Comparison of ENCODE assay signal across 8 mouse cellular contexts in genomic region chr4:45878929-45879328, GRCm38 (mm10). TPM values are rescaled to one million over a fixed set of nuclear protein-coding genes. Genes with fewer than 3 reads are reported as not detected.
DNase-seq lines count a peak whose midpoint lies in the region; ATAC-seq lines count a peak whose summit lies in the region.

No protein-coding gene starts in this region.

- peak; percentile 46; the same call in 1 of the 2 replicates for ATAC-seq in common myeloid progenitor, adult 5-6 weeks (replicated peaks; ENCODE audit: low read depth, poor library complexity, severe bottlenecking)
- no peak for ATAC-seq in megakaryocyte, adult 5-6 weeks (ENCODE audit: poor library complexity, severe bottlenecking)

- DNase-seq in heart, adult 18-20 months = peak; percentile 17 to 60
- DNase-seq in heart, postnatal 25 days (ENCODE audit: low spot score) = no peak
- peak; percentile 13 for DNase-seq in urinary bladder, postnatal 25 days (ENCODE audit: low spot score)
- no peak for DNase-seq in urinary bladder, adult 2 months (ENCODE audit: low spot score)
- peak; percentile 44 to 64 for DNase-seq in kidney, postnatal 4 days
- DNase-seq in lung, postnatal 36 days = peak; percentile 78

- intact Hi-C loops in heart, postnatal 25 days (cut with DNase I) = no loop called here

RNA-seq across cellular contexts. Expression of gene Ccdc180, which starts 11.2 kb away (rescaled TPM):
- under 1 TPM in 1 of 2 experiments, not detected in 1; 0.18 TPM for total RNA-seq in heart, adult 18-20 months (2021)
- not detected for total RNA-seq in heart, postnatal 25 days (2021)
- 0.03 and 0.06 TPM in 2 replicates for polyA plus RNA-seq in urinary bladder, adult 2 months (2012; rRNA removed)
- 0.05 and 0.87 TPM in 2 replicates for total RNA-seq in common myeloid progenitor, adult 5-6 weeks (2017)
- 3.0 and 3.4 TPM in 2 replicates for total RNA-seq in megakaryocyte, adult 5-6 weeks (2015)
- 0.62 and 2.1 TPM in 2 replicates for total RNA-seq in megakaryocyte, adult 5-6 weeks (2017)

RNA-seq across cellular contexts. Expression of gene Stra6l, which starts 30.5 kb away (rescaled TPM):
- total RNA-seq in heart, adult 18-20 months (2021) = not detected
- total RNA-seq in heart, postnatal 25 days (2021) = not detected
- polyA plus RNA-seq in urinary bladder, adult 2 months (2012; rRNA removed) = 0.39 and 0.57 TPM in 2 replicates
- total RNA-seq in common myeloid progenitor, adult 5-6 weeks (2017) = not detected in 2 replicates
- 0.11 and 0.22 TPM in 2 replicates for total RNA-seq in megakaryocyte, adult 5-6 weeks (2015)
- 0.07 and 0.33 TPM in 2 replicates for total RNA-seq in megakaryocyte, adult 5-6 weeks (2017)

RNA-seq across cellular contexts. Expression of gene Igfbpl1, which starts 52.2 kb away (rescaled TPM):
- under 1 TPM; 0.23 to 0.30 TPM for total RNA-seq in heart, adult 18-20 months (2021)
- total RNA-seq in heart, postnatal 25 days (2021) = 1 to 10 TPM in 1 of 2 experiments, under 1 TPM in 1; 0.83 to 1.6 TPM
- 0.03 TPM in 1 of 2 replicates, not detected in the other for polyA plus RNA-seq in urinary bladder, adult 2 months (2012; rRNA removed)
- not detected in 2 replicates for total RNA-seq in common myeloid progenitor, adult 5-6 weeks (2017)
- not detected in 2 replicates for total RNA-seq in megakaryocyte, adult 5-6 weeks (2015)
- not detected in 2 replicates for total RNA-seq in megakaryocyte, adult 5-6 weeks (2017)

Comparison
In these comparisons a context has a peak if more than half of its experiments do, and no peak if none do; other contexts are left out.
1. DNase-seq: peak in heart, adult 18-20 months (2 of 2), urinary bladder, postnatal 25 days (single experiment), kidney, postnatal 4 days (2 of 2) and lung, postnatal 36 days (single experiment); none in heart, postnatal 25 days (single experiment) and urinary bladder, adult 2 months (single experiment).